Mouse (Mus musculus): ENCODE data around the gene 4930402H24Rik. TPM values are rescaled to one million over a fixed set of nuclear protein-coding genes. Genes with fewer than 3 reads are reported as not detected.

The 4930402H24Rik gene
- polyA plus RNA-seq, 1 experiment, result 11.7 TPM

DNA sequence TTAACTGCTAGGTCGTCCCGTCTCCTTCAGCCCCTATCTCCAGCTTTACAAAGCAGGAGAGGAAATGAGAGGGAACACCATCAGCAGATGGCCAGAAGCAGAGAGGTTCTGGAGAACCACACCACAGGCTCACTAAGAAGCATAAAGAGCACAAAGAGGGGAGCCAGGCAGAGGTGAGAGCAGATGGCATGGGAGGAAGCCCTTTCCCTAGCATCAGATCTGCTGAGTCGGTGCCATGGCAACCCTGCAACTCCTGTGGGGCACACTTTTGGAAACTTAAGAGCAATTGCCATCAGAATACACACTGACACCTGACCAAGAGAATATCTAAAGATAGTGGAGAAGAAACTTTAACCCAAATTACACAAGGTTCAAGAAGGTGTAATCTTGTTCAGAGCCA lies 151.6 kb downstream of the 4930402H24Rik start:
- TF ChIP-seq MYOD1 (IDR thresholded peaks at IDR 0.05; ENCODE audit: control insufficient read depth, insufficient read length, low read depth), result no peak
- Histone ChIP-seq H3K79me2 (ENCODE audit: control insufficient read depth, insufficient read depth) (no peaks in the 10 kb centered on the region), H3ac (ENCODE audit: control insufficient read depth, insufficient read length, low read depth) (no peak overlapping the region), H3K36me3 (ENCODE audit: control insufficient read depth, insufficient read depth) (no peaks in the 10 kb centered on the region), H3K27me3 (ENCODE audit: control insufficient read depth, insufficient read depth, insufficient read length) (no peaks in the 10 kb centered on the region), H3K4me3 (ENCODE audit: insufficient read depth, poor library complexity, severe bottlenecking) (no peak overlapping the region), H3K79me3 (ENCODE audit: low read depth) (no peaks in the 10 kb centered on the region)

DNA sequence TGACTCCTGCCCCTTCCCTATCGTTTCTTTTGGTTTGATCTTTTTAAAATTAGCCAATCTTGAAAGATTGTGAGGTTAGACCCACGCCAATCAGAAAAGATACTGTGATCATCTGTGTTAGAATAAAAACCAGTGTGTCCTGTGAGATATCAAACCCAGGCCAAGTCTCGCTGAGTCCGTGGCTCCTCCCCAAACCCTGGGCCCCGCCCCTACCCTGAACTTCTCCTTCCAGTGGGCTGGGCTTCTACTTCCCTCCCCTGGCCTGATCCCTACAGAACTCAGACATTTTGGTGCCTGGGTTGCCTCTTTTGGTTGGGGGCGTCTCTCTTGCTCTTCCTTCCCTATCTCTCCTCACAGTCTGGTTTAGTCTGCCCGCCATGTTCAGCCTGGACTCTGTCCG lies 155.8 kb downstream of the 4930402H24Rik start:
- TF ChIP-seq MAX (IDR thresholded peaks at IDR 0.05) (no peak), CEBPB (IDR thresholded peaks at IDR 0.05; ENCODE audit: low read depth) (no peak), MYOG (IDR thresholded peaks at IDR 0.05; ENCODE audit: control insufficient read depth, extremely low read depth, insufficient read length) (no peak), FOSL1 (IDR thresholded peaks at IDR 0.05; ENCODE audit: insufficient read depth, low read length, poor library complexity, severe bottlenecking) (no peak), CTCF (IDR thresholded peaks at IDR 0.05; ENCODE audit: control insufficient read depth, insufficient read depth, insufficient read length) (no peak), MYOD1 (IDR thresholded peaks at IDR 0.05; ENCODE audit: control insufficient read depth, insufficient read length, low read depth) (no peak), USF1 (IDR thresholded peaks at IDR 0.05; ENCODE audit: low read depth) (no peak)
- H3K27me3 ChIP-seq (ENCODE audit: control insufficient read depth, insufficient read depth, insufficient read length), result no peaks in the 10 kb centered on the region
- H3K79me2 ChIP-seq (ENCODE audit: control insufficient read depth, insufficient read depth), result no peaks in the 10 kb centered on the region
- H3K4me3 ChIP-seq (ENCODE audit: insufficient read depth, poor library complexity, severe bottlenecking), result no peak overlapping the region
- no peak overlapping the region for H3ac ChIP-seq (ENCODE audit: control insufficient read depth, insufficient read length, low read depth)
- H3K79me3 ChIP-seq (ENCODE audit: low read depth), result no peaks in the 10 kb centered on the region
- H3K36me3 ChIP-seq (ENCODE audit: control insufficient read depth, insufficient read depth), result peaks cover 24% of the 10 kb centered on the region

DNA sequence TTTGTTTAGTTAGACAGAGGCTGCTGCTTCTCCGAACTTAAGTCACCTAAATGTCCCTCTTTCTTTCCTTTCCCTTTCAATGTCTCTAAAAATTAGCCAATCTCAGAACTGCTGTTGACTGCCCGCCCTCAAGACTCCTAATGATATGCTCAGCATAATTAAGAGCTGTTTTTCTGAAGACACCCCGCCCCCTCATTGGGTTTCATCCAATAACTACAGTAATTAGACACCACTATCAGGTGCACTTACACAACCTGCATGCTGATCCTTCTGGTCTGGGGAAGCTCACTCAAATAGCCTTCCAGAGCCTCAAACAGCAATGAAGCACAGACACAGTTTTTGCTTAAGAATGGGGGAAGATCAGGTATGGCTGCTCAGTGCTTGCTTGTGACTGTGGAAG lies 156.5 kb downstream of the 4930402H24Rik start:
- Histone ChIP-seq H3K4me3 (ENCODE audit: insufficient read depth, poor library complexity, severe bottlenecking) (no peak overlapping the region), H3K27me3 (ENCODE audit: control insufficient read depth, insufficient read depth, insufficient read length) (no peaks in the 10 kb centered on the region), H3K79me3 (ENCODE audit: low read depth) (no peaks in the 10 kb centered on the region), H3K36me3 (ENCODE audit: control insufficient read depth, insufficient read depth) (peaks cover 32% of the 10 kb centered on the region), H3ac (ENCODE audit: control insufficient read depth, insufficient read length, low read depth) (no peak overlapping the region), H3K79me2 (ENCODE audit: control insufficient read depth, insufficient read depth) (no peaks in the 10 kb centered on the region)
- TF ChIP-seq USF1 (IDR thresholded peaks at IDR 0.05; ENCODE audit: low read depth), result no peak

DNA sequence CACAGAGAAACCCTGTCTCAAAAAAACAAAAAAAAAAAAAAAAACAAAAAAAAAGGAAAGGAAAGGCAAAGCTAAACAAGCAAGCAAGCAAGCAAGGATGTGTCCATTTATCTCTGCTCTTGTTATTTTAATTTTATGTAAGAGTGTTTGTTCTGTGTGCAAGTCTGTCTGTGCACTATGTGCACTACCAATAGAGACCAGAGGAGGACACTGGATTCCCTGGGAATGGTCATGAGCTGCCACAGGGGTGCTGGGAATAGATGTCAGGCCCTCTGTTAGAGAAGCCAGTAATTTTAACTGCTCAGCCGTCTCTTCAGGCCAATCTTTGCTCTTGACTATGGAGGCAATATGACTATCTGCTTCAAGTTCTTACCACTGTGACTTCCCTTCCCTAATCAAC lies 162.6 kb downstream of the 4930402H24Rik start:
- Histone ChIP-seq H3K79me2 (ENCODE audit: control insufficient read depth, insufficient read depth) (no peaks in the 10 kb centered on the region), H3ac (ENCODE audit: control insufficient read depth, insufficient read length, low read depth) (no peak overlapping the region), H3K79me3 (ENCODE audit: low read depth) (no peaks in the 10 kb centered on the region), H3K27me3 (ENCODE audit: control insufficient read depth, insufficient read depth, insufficient read length) (no peaks in the 10 kb centered on the region), H3K4me3 (ENCODE audit: insufficient read depth, poor library complexity, severe bottlenecking) (no peak overlapping the region), H3K36me3 (ENCODE audit: control insufficient read depth, insufficient read depth) (peaks cover 50% of the 10 kb centered on the region)
- TF ChIP-seq USF1 (IDR thresholded peaks at IDR 0.05; ENCODE audit: low read depth) (no peak), MYOD1 (IDR thresholded peaks at IDR 0.05; ENCODE audit: control insufficient read depth, insufficient read length, low read depth) (no peak), CEBPB (IDR thresholded peaks at IDR 0.05; ENCODE audit: low read depth) (no peak), FOSL1 (IDR thresholded peaks at IDR 0.05; ENCODE audit: insufficient read depth, low read length, poor library complexity, severe bottlenecking) (no peak), MYOG (IDR thresholded peaks at IDR 0.05; ENCODE audit: control insufficient read depth, extremely low read depth, insufficient read length) (no peak), CTCF (IDR thresholded peaks at IDR 0.05; ENCODE audit: control insufficient read depth, insufficient read depth, insufficient read length) (no peak), MAX (IDR thresholded peaks at IDR 0.05) (no peak)

DNA sequence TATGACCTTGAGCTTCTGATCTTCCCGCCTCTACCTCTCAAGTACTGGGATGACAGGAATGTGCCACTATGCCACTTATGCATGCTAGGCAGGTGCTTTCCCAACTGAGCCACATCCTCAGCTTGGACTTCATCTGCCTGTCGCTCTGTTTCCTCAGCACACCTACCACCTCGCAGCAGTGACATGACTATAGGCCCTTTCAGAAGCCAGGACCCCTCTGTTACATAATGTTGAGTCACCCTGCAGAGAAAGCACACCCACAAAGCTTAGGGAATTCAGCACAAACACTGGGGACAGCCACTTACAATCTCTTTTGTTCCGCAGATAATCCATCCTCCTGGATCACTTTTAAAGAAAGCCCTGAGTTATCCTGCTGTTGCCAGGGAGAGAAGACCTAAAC lies 166.1 kb downstream of the 4930402H24Rik start:
- Histone ChIP-seq H3K36me3 (ENCODE audit: control insufficient read depth, insufficient read depth) (peaks cover 41% of the 10 kb centered on the region), H3K27me3 (ENCODE audit: control insufficient read depth, insufficient read depth, insufficient read length) (no peaks in the 10 kb centered on the region), H3ac (ENCODE audit: control insufficient read depth, insufficient read length, low read depth) (no peak overlapping the region), H3K4me3 (ENCODE audit: insufficient read depth, poor library complexity, severe bottlenecking) (no peak overlapping the region), H3K79me3 (ENCODE audit: low read depth) (no peaks in the 10 kb centered on the region), H3K79me2 (ENCODE audit: control insufficient read depth, insufficient read depth) (no peaks in the 10 kb centered on the region)
- TF ChIP-seq USF1 (IDR thresholded peaks at IDR 0.05; ENCODE audit: low read depth) (no peak), MYOD1 (IDR thresholded peaks at IDR 0.05; ENCODE audit: control insufficient read depth, insufficient read length, low read depth) (no peak), MAX (IDR thresholded peaks at IDR 0.05) (no peak), FOSL1 (IDR thresholded peaks at IDR 0.05; ENCODE audit: insufficient read depth, low read length, poor library complexity, severe bottlenecking) (no peak), MYOG (IDR thresholded peaks at IDR 0.05; ENCODE audit: control insufficient read depth, extremely low read depth, insufficient read length) (no peak), CEBPB (IDR thresholded peaks at IDR 0.05; ENCODE audit: low read depth) (no peak), CTCF (IDR thresholded peaks at IDR 0.05; ENCODE audit: control insufficient read depth, insufficient read depth, insufficient read length) (no peak)

DNA sequence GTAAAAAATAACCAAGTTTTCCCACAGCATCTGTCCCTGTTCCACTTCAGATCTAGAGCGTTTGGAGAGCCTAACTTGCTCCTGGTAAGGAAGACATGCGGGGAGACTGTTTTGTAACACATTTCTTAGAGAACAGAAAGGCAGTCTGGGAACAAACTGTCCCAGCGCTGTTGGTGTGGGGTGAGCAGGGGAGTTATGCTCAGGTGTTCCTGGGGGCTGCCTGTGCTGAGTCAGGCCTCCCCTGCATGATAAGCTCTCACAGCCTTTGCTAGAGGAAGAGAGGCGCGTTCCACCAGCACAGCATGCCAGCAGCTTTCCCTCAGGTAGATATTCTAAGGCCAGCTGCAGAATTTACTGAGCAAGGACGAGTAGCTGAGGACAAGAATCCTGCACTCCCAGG lies 168.2 kb downstream of the 4930402H24Rik start:
- H3ac ChIP-seq (ENCODE audit: control insufficient read depth, insufficient read length, low read depth), result no peak overlapping the region
- peaks cover 43% of the 10 kb centered on the region for H3K36me3 ChIP-seq (ENCODE audit: control insufficient read depth, insufficient read depth)
- TF ChIP-seq CEBPB (IDR thresholded peaks at IDR 0.05; ENCODE audit: low read depth), result no peak
- TF ChIP-seq CTCF (IDR thresholded peaks at IDR 0.05; ENCODE audit: control insufficient read depth, insufficient read depth, insufficient read length), result no peak
- no peak for TF ChIP-seq USF1 (IDR thresholded peaks at IDR 0.05; ENCODE audit: low read depth)
- TF ChIP-seq MYOD1 (IDR thresholded peaks at IDR 0.05; ENCODE audit: control insufficient read depth, insufficient read length, low read depth), result no peak
- TF ChIP-seq MAX (IDR thresholded peaks at IDR 0.05), result no peak
- no peak for TF ChIP-seq FOSL1 (IDR thresholded peaks at IDR 0.05; ENCODE audit: insufficient read depth, low read length, poor library complexity, severe bottlenecking)
- no peak for TF ChIP-seq MYOG (IDR thresholded peaks at IDR 0.05; ENCODE audit: control insufficient read depth, extremely low read depth, insufficient read length)
- no peaks in the 10 kb centered on the region for H3K27me3 ChIP-seq (ENCODE audit: control insufficient read depth, insufficient read depth, insufficient read length)
- no peaks in the 10 kb centered on the region for H3K79me3 ChIP-seq (ENCODE audit: low read depth)
- H3K4me3 ChIP-seq (ENCODE audit: insufficient read depth, poor library complexity, severe bottlenecking), result no peak overlapping the region
- no peaks in the 10 kb centered on the region for H3K79me2 ChIP-seq (ENCODE audit: control insufficient read depth, insufficient read depth)
